Mouse (Mus musculus): ENCODE data around the gene S100a11.
"Not testable (repeated sequence)": the region's sequence is repeated elsewhere in the genome, so short reads cannot be mapped to it uniquely, and the experiment has no call there.

Gene S100a11

DNA sequence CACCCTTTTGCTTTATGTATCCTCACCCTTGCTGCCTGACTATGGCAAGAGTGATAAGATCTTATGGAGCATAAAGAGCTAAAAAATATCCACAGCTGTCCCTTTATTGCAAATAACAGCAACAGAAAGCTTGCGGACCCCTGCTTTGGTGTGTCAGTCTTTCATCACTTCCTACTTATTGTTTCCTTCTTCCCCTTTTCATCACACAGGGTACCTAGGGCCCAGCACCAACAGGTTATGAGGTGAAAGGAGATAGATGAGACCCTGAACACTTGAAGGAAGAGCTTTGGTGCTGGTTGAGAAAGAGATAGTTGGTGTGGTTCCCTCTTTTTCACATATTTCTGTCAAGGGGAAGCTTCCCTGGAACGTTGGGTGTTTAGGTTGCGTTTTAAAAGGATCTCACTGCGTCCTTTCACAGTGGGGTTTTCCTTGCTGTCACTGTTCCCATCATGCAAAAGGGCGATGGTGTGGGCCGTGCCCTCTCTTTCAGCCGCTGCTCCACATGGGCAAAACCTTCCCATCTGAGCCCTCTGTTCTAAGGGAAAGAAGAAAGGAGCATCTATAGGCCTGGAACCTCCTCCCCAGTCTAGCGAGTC is 1.3 kb downstream of the S100a11 start:
- no peak for DNase-seq (ENCODE audit: low spot score in 2 of 2)

DNA sequence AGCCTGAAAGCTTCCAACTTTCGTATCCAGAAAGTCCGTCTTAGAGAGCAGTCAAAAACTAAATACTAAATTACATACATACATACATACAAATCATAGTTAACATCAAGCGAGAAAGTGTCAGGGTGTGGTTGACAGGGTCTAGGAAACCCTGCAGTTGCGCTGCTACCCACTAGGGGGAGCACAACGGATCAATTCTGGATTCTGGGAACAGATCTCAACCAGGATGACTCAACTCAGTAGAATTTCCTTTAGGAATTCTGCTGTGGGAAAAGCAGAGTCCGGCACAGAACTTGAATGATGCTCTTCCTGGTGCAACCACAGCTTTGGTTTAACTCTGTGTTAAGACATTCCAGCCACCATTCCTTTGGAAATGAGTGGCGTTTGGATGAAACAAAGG is 2.3 kb downstream of the S100a11 start:
- peak in 1 of 2 experiments; percentile 3 for DNase-seq (ENCODE audit: low spot score in 2 of 2)

- no peak for DNase-seq (ENCODE audit: low spot score in 2 of 2)
Observed at GRCm38 (mm10) chr3:93527300-93527699, 7.0 kb downstream of the S100a11 start.

GRCm38 (mm10) chr3:93528807-93529206 is 8.5 kb downstream of the S100a11 start:
- no peak for DNase-seq (ENCODE audit: low spot score in 2 of 2)

GRCm38 (mm10) chr3:93537068-93537576 is 16.8 kb downstream of the S100a11 start:
- DNase-seq (ENCODE audit: low spot score in 2 of 2) = no peak

DNA sequence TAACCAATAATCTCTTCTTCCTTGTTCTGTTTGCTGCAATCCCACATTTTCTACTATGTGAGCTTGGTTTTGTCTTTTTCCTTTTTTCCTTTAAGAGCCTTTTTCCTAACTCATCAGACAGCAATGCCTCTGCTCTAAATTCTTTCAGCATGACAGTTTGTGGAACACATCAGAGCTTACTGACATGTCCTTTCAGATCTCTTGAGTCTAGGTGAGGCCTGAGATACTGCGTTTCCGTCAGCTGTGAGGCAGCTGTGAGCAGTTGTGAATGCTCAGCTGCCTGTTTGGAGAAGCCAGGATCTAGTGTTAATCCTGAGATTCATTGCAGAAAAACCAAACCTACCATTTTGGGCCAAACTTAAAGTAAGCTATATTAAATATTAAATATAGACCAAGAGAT is 18.2 kb downstream of the S100a11 start:
- DNase-seq (ENCODE audit: low spot score in 2 of 2) = no peak

DNA sequence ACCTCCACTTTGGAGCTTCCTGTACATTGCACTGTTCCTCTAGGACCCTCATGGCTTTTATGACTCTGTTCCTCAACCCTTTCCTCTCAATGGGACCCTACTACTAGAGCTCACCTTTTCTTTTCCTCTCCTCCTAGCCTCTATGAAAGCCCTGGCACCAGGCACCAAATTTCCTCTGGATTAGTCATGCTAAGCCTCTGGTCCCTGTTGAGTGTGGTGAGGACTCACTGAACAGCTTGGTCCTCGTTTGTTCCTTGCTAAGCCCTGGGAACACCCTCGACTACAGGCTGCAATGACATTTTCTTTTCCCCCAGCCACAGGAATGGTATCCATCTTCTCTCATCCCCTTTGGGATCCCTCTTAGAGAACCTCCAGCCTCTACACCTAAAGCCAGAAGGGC is 21.2 kb downstream of the S100a11 start:
- no peak for DNase-seq (ENCODE audit: low spot score in 2 of 2)

- DNase-seq (ENCODE audit: low spot score in 2 of 2) = not testable (repeated sequence)
Observed at GRCm38 (mm10) chr3:93544170-93544569, 23.9 kb downstream of the S100a11 start.

- DNase-seq (ENCODE audit: low spot score in 2 of 2) = peak; percentile 81 to 84
Observed at GRCm38 (mm10) chr3:93547099-93547648, 26.9 kb downstream of the S100a11 start.

DNA sequence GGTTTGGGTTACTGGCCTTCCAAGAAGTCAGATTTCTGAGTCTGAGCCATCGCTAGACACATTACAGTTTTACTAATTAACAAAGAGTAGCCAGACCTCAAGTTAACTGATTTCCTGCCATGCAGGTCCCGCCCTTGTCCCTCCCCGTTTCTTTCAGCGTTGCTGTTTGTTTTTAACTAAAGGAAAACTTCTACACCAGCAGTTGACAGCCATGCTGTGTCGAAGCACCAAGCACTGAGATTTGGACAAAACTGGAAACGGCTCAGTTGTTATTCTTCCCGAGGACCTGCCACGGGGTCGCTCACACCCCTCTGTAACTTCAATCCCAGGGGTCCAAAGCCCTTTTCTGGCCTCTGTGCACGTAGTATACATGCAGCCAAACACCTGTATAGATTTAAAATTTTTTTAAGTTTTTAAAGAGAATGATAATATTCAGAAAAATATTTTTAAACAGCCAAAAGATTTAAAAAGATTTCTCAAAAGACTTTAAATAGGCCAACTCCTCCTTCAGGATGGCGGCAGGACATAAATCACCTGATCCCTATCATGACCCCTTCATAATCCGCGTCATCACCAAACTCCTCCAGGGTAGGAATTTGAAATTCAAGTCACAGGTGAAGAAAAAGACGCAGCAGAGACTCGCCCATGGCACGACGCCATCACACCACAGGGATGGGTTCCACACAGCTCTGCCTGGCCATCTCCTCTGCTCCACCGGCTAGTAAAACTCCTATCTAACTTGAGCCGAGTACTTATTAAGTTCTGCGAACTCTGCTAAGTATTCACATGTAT is 27.7 kb downstream of the S100a11 start:
- DNase-seq (ENCODE audit: low spot score in 2 of 2) = peak; percentile 47 to 62

DNA sequence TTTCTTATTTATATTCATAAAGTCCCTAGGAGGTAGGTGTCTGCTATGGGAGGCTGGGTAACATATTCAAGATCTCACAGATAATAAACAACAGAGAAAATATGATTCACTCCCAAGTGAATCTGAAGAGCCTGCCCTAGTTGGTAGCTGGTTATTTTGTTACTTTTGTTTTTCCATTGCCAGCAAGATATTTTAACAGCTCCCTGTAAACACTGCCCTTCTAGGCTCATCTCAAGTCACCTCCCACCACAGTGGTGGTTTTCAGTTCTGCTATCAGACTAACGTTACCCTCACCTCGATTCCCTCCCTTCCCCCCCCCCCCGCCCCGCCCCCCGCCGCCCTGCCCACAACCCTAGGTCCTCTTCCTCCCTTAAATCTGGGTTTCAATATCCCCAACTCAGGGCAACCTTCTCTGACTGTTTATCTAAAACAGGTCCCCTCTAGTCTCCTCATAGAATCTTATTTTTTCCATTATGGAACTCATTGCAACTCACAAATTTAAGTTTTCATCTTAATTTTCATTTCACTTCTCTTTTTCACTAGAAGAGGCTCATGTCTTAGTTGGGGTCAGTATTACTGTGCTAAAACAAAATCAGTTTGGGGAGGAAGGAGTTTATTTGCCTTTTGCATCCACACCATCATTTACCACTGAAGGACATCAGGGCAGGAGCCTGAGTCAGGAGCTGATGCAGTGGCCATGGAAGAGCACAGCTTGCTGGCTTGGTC is 28.4 kb downstream of the S100a11 start:
- peak; percentile 51 to 61 for DNase-seq (ENCODE audit: low spot score in 2 of 2)

DNA sequence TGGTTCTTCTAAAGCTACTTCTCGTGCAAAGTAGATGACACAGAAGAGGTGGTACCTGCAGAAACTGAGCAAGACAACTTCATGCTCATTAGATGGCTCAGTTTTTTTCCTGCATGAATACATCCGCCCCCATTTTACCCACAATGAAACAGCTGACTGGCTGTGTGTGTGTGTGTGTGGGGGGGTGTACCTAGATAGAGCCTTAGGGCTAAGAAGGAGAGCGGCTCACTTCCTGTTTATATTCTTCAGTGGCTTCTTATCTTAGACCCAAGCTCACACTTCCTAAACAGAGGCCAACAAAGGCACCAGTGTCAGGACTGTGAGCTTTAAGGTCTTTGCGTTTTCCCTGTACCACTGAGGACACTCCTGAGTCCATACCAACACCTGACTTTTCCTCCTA is 29.7 kb downstream of the S100a11 start:
- peak; percentile 75 to 79 for DNase-seq (ENCODE audit: low spot score in 2 of 2)

GRCm38 (mm10) chr3:93551950-93552901 is 31.9 kb downstream of the S100a11 start:
- DNase-seq (ENCODE audit: low spot score in 2 of 2) = no peak

- DNase-seq (ENCODE audit: low spot score in 2 of 2) = no peak
Observed at GRCm38 (mm10) chr3:93553311-93553710, 33.0 kb downstream of the S100a11 start.

- no peak for DNase-seq (ENCODE audit: low spot score in 2 of 2)
Observed at GRCm38 (mm10) chr3:93553765-93554378, 33.6 kb downstream of the S100a11 start.

DNA sequence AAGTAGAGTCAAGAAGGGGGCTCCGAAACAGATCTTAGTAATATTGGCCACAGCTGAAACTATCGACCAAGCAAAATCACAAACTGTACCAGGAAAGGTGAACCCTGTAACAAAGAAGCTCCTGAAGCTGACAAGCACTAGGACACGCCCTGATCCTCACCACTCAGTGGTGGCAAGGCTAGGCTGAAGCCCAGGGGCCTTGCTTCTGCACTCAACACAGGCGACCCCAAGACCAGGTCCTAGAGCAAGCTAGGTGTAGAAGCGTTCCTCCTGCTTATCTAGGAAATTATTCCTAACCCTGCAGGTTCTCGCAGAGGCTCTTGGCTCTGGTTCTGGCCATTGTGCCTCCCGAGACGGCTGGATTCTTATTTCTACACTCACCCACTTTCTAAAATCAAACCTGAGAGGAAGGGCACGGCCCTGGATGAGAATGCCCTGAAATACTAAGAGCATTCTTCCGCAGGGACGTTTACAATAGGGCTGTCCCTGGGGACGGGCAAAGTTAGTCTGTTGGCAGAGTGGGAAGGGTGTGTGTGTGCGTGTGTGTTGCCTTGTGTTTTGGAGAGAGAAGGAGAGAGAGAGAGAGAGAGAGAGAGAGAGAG is 34.2 kb downstream of the S100a11 start:
- DNase-seq (ENCODE audit: low spot score in 2 of 2) = no peak

- peak; percentile 68 to 73 for DNase-seq (ENCODE audit: low spot score in 2 of 2)
Observed at GRCm38 (mm10) chr3:93554981-93555877, 34.9 kb downstream of the S100a11 start, which contains the start of gene S100a10. Gene S100a10, plus strand, starts transcription at chr3:93555080.

DNA sequence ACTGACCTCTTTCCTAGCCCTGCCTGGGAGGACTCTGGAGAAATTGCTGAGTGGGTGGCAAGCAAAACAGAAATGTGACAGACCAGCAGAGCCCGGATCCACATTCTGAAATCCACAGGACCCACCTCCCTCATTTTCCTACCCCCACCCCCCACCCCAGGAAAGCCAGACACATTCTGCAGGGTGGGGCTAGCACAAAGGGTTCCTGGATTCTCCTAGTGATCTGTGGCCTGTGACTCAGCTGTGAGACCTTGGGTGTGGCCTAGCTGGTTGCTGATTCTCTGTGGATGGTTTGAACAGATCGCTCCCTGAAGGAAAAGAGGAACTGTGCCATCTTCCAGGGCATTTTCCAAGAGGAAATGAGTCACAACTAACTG is 35.6 kb downstream of the S100a11 start:
- no peak for DNase-seq (ENCODE audit: low spot score in 2 of 2)

DNA sequence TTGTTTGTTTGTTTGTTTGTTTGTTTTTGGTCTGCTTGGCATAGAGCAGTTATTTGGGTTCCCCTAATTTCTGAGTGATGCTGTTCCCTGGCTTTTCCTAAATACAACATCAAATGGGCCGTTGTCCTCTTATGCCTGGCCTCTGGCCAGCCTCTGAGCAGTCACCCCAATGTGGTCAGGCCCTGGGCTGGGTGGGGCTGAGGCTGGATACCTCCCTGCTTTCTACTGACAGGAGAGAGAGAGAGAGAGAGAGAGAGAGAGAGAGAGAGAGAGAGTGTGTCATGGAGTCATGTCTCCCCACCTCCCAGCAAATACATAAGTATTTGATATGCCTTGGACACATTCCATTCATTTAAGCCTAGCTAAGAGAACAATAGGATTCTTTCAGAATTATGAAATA is 36.3 kb downstream of the S100a11 start:
- no peak for DNase-seq (ENCODE audit: low spot score in 2 of 2)

Measured in natural killer cell, adult 2 months (primary cell).